Mouse (Mus musculus): ENCODE measurements around the gene 4931428L18Rik. TPM values are rescaled to one million over a fixed set of nuclear protein-coding genes. Genes with fewer than 3 reads are reported as not detected.
A peak's percentile ranks its signal among the peaks of the same experiment; 100 is the strongest.

4931428L18Rik gene
- polyA plus RNA-seq, 1 experiment from 2014 or later: not detected

DNA sequence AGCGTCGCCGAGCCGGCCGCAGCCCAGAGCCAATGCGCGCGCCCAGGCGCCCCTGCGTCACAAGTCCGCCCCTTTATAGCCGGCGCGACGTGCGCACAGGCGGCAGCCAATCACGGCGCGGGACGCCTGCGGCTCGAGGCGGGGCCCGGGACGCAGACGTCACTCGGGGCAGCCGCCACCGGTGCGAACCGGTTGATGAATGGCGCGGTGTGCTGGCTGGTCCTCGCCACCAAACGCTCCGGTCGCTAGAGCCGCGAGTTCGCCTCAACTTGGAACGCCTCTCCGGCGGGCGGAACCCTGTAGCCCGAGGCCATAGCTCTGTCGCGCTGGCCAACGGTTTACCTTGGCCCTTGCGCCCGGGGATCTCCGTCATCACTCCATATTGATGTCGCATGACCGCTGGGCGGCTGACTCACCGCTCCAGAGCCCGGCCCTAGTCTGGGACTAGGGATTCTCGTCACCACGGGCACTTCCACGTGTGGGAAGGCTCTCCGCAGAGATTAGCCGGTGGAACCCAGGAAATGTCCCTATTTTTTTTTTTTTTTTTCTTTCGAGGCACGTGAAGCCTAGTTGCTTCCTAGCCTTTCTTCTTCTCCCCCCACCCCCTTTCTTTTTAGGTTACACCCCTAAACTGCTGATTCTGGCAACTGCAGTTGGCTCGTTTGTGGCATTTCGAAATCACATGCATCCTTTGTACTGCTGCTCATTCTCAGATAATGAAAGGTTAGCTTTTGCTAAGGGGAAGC is 272.6 kb downstream of the 4931428L18Rik start:
- Histone ChIP-seq H3K27me3 (replicated peaks; ENCODE audit: control insufficient read depth, insufficient read depth, low read length) (no peaks in the 10 kb centered on the region), H3K4me3 (ENCODE audit: low read depth, low read length) (peak overlapping the region; percentile 92), H3K4me1 (ENCODE audit: control insufficient read depth, insufficient read depth, low read length) (peaks cover 14% of the 10 kb centered on the region), H3K9me3 (ENCODE audit: control insufficient read depth, low read length) (no peaks in the 10 kb centered on the region), H3K9ac (ENCODE audit: low read depth, low read length) (peak overlapping the region; percentile 99), H3K27ac (replicated peaks; ENCODE audit: low read depth, low read length) (peak overlapping the region; percentile 99), H3K36me3 (ENCODE audit: control insufficient read depth, insufficient read depth, low read length) (peaks cover 8% of the 10 kb centered on the region), H3K4me2 (ENCODE audit: low read depth, low read length) (peak overlapping the region; percentile 57)
- under 1% methylated on average over 30 of the region's 66 CpGs for WGBS
- peak; percentile 97 for ATAC-seq (ENCODE audit: low read depth)
- DNase-seq (ENCODE audit: low spot score): peak; percentile 99

- peak overlapping the region; percentile 99 for H3K27ac ChIP-seq (replicated peaks; ENCODE audit: low read depth, low read length)
- peaks cover 16% of the 10 kb centered on the region for H3K36me3 ChIP-seq (ENCODE audit: control insufficient read depth, insufficient read depth, low read length)
- WGBS: under 1% methylated on average over 31 of the region's 85 CpGs
- no peaks in the 10 kb centered on the region for H3K27me3 ChIP-seq (replicated peaks; ENCODE audit: control insufficient read depth, insufficient read depth, low read length)
- ATAC-seq (ENCODE audit: low read depth) (peak; percentile 58), DNase-seq (ENCODE audit: low spot score) (peak; percentile 68)
- H3K4me3 ChIP-seq (ENCODE audit: low read depth, low read length): peak overlapping the region; percentile 92
- peaks cover 14% of the 10 kb centered on the region for H3K4me1 ChIP-seq (ENCODE audit: control insufficient read depth, insufficient read depth, low read length)
- H3K4me2 ChIP-seq (ENCODE audit: low read depth, low read length): peak overlapping the region; percentile 65
- peak overlapping the region; percentile 99 for H3K9ac ChIP-seq (ENCODE audit: low read depth, low read length)
- no peaks in the 10 kb centered on the region for H3K9me3 ChIP-seq (ENCODE audit: control insufficient read depth, low read length)
Observed at GRCm38 (mm10) chr1:30948950-30949639, 273.4 kb downstream of the 4931428L18Rik start.

DNA sequence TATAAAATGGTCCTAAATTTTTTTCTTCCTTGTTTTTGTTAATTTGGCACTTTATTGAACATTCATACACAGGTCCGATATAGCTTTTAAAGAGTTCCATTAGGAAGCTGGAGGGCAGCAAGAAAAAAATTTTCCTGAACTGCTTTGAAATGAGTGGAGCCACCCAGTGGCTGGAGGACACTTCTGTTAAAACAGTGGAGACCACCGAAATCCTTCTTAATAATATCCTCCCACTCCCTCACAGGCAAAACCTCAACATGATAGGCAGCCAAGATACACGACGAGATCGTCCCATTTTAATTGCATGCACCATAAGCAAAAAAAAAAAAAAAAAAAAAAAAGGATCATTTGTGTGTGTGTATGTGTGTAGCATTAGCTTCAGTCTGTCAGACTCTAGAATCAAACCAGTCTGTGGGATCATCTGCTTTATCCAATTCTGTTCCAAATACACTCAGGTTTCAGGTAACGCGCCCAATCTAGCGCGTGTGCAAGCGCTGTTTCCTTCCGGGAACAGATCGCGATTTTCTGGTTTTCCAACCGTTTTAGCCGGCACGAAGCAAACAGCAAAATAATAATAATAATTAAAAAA is 274.0 kb downstream of the 4931428L18Rik start:
- Histone ChIP-seq H3K36me3 (ENCODE audit: control insufficient read depth, insufficient read depth, low read length) (peaks cover 22% of the 10 kb centered on the region), H3K4me1 (ENCODE audit: control insufficient read depth, insufficient read depth, low read length) (peaks cover 14% of the 10 kb centered on the region), H3K9ac (ENCODE audit: low read depth, low read length) (peak overlapping the region; percentile 99), H3K4me2 (ENCODE audit: low read depth, low read length) (peak overlapping the region; percentile 65), H3K9me3 (ENCODE audit: control insufficient read depth, low read length) (no peaks in the 10 kb centered on the region), H3K4me3 (ENCODE audit: low read depth, low read length) (peak overlapping the region; percentile 92), H3K27me3 (replicated peaks; ENCODE audit: control insufficient read depth, insufficient read depth, low read length) (no peaks in the 10 kb centered on the region), H3K27ac (replicated peaks; ENCODE audit: low read depth, low read length) (peak overlapping the region; percentile 99)
- no peak for ATAC-seq (ENCODE audit: low read depth)
- under 1% methylated on average over 16 of the region's 16 CpGs for WGBS
- DNase-seq (ENCODE audit: low spot score): peak; percentile 78

Other genes starting within 250 kb of the 4931428L18Rik start
- not detected in 2 replicates for gene AC153137.1, start 244.7 kb downstream of the 4931428L18Rik start, polyA plus RNA-seq (2014; fragmentation: Nextera tagmentation; extraction: Ambion mirVana)
- gene Lgsn, start 46.3 kb downstream of the 4931428L18Rik start, polyA plus RNA-seq (2014; fragmentation: Nextera tagmentation; extraction: Ambion mirVana): not detected in 2 replicates
- gene Pih1d3, start 154 bp upstream of the 4931428L18Rik start, polyA plus RNA-seq (2014; fragmentation: Nextera tagmentation; extraction: Ambion mirVana): not detected in 2 replicates